Mouse (Mus musculus): ENCODE results near the gene Pde1a.

Pde1a gene

GRCm38 (mm10) chr2:80128861-80129698 lies at the start of gene Pde1a:
TSS of gene Pde1a (minus strand) at chr2:80129458.
- no peak for DNase-seq (ENCODE audit: low read depth, low spot score)

GRCm38 (mm10) chr2:80178608-80179280 lies 49.5 kb upstream of the Pde1a start:
- no peak for DNase-seq (ENCODE audit: low read depth, low spot score)

GRCm38 (mm10) chr2:80178154-80178553 lies 48.9 kb upstream of the Pde1a start:
- DNase-seq (ENCODE audit: low read depth, low spot score), result no peak

- DNase-seq (ENCODE audit: low read depth, low spot score), result no peak
Measured at GRCm38 (mm10) chr2:80168103-80168502, 38.8 kb upstream of the Pde1a start.

GRCm38 (mm10) chr2:80158784-80159183 lies 29.5 kb upstream of the Pde1a start:
- DNase-seq (ENCODE audit: low read depth, low spot score), result no peak

- no peak for DNase-seq (ENCODE audit: low read depth, low spot score)
Measured at GRCm38 (mm10) chr2:80158196-80158595, 28.9 kb upstream of the Pde1a start.

GRCm38 (mm10) chr2:80150019-80150418 lies 20.8 kb upstream of the Pde1a start:
- no peak for DNase-seq (ENCODE audit: low read depth, low spot score)

- DNase-seq (ENCODE audit: low read depth, low spot score), result no peak
Measured at GRCm38 (mm10) chr2:80149332-80149731, 20.1 kb upstream of the Pde1a start.

GRCm38 (mm10) chr2:80135076-80135475 lies 5.8 kb upstream of the Pde1a start:
- no peak for DNase-seq (ENCODE audit: low read depth, low spot score)

- DNase-seq (ENCODE audit: low read depth, low spot score), result no peak
Measured at GRCm38 (mm10) chr2:80132677-80133076, 3.4 kb upstream of the Pde1a start.

GRCm38 (mm10) chr2:80126663-80127062 lies 2.6 kb downstream of the Pde1a start:
- no peak for DNase-seq (ENCODE audit: low read depth, low spot score)

- no peak for DNase-seq (ENCODE audit: low read depth, low spot score)
Measured at GRCm38 (mm10) chr2:80086891-80087290, 42.4 kb downstream of the Pde1a start.

GRCm38 (mm10) chr2:80080090-80080821 lies 49.0 kb downstream of the Pde1a start:
- no peak for DNase-seq (ENCODE audit: low read depth, low spot score)

GRCm38 (mm10) chr2:80079618-80080017 lies 49.6 kb downstream of the Pde1a start:
- no peak for DNase-seq (ENCODE audit: low read depth, low spot score)

GRCm38 (mm10) chr2:80076323-80076722 lies 52.9 kb downstream of the Pde1a start:
- DNase-seq (ENCODE audit: low read depth, low spot score), result no peak

- no peak for DNase-seq (ENCODE audit: low read depth, low spot score)
Measured at GRCm38 (mm10) chr2:80074531-80074930, 54.7 kb downstream of the Pde1a start.

- no peak for DNase-seq (ENCODE audit: low read depth, low spot score)
Measured at GRCm38 (mm10) chr2:80074046-80074445, 55.2 kb downstream of the Pde1a start.

GRCm38 (mm10) chr2:80073426-80073825 lies 55.8 kb downstream of the Pde1a start:
- DNase-seq (ENCODE audit: low read depth, low spot score), result no peak

- no peak for DNase-seq (ENCODE audit: low read depth, low spot score)
Measured at GRCm38 (mm10) chr2:80069745-80070144, 59.5 kb downstream of the Pde1a start.

GRCm38 (mm10) chr2:80066449-80066848 lies 62.8 kb downstream of the Pde1a start:
- DNase-seq (ENCODE audit: low read depth, low spot score), result no peak

GRCm38 (mm10) chr2:80056062-80056461 lies 73.2 kb downstream of the Pde1a start:
- no peak for DNase-seq (ENCODE audit: low read depth, low spot score)

GRCm38 (mm10) chr2:80054042-80054441 lies 75.2 kb downstream of the Pde1a start:
- no peak for DNase-seq (ENCODE audit: low read depth, low spot score)
